Mouse (Mus musculus) c-Kit-negative CD71-positive TER-119-positive erythroid progenitor cells, embryonic 14.5 days (primary cell): ENCODE data around the gene Pfdn4.

Source experiments
- DNase-seq: peaks from one replicate; pipeline ENCODE4 v3.0.0-alpha.2; 2013; ENCODE audit warnings: low read depth, low spot score

Pfdn4 gene

DNA sequence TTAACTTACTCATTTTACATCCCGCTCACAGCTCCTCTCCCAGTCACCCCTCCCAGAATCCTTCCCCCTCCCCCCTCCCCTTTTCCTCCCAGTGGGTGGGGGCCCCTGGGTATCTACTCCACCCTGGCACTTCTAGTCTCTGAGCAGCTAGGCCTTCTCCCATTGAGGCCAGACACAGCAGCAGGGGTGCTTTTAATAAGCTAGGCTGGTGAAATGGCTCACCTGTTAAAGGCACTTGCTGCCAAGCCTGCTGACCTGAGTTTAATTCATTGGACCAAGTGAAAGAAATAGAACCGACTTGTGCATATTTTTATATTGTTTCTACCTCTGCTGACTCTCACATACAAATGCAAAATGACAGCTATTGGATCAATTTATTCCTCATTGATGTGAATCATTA lies 52.9 kb downstream of the Pfdn4 start:
- DNase-seq: no peak

DNA sequence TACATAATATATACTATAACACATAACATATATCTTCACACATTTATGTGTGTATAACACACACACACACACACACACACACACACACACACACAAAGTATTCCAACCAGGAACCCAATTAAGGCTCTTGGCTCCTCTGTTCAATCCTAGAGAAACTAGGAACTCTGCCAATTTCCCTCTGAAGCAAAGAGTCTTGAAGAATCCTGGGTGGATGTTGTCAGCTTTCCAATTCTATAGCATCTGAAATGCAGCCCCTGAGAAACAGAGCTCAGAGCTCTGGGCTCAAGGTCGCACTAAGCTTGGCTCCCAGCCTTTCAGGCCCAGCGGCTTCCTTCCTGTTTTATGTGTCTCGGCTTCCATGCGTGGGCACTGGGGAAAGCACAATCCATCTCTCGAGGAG lies 54.0 kb downstream of the Pfdn4 start:
- DNase-seq: no peak

DNA sequence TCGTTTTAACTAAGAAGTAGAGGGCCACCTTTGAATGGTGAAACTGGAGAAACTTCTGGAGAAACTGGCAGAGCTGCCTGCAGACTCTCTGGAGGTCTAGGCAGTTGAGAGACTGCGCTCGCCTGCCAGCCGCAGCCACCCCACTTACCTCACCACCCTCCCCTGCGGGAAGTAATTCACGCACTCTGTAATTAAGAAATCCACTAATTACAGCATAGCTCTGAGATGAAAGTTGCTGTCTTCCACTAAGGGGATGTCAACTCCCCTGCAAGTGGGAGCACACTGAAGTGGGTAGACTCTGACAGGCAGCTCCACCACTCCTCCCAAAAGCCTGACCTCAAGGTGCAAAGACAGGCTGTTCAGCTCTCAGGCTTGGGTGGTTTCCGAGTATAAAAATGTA lies 55.9 kb downstream of the Pfdn4 start:
- no peak for DNase-seq

DNA sequence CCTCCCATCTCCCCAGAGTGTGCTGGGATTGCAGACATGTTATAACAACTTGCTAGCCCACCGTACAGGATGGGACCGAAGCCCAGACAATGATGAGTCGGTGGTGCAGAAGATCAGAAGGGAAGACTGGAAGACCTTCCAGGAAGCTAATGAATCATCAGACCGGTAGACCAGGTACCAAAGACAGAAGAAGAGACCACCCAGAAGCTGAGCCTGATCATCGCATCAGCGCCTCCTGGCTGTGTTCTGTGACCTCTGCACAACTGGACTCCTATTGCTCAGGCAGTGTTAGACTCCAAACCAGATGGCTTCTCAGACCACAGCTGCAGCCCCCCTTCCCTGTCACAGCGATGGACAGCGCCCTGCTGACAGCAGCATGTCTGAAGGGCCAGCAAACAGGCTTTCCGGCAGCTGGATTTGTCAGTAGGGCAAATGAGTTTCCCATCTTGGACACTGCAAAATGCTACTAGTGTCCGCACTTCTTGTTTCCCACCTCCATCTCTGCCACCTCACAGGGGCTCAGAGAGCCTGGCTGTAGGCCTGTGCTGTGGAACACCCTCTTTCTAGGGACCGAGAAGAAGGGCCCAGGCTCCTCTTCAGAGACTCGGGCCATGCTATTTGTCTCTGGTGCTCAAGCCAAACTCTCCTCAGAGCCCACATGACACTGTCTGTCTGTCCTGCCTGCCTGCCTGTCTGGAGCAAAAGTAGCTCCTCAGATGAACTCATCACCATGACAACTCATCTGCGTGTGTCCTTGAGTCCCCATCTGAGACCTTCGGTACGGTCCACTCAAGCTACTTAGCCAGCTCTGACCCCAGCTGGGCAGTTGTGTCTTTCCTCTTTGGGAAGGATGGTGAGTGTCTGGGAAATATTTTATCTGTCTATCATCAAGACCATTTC lies 68.0 kb downstream of the Pfdn4 start:
- DNase-seq: no peak

DNA sequence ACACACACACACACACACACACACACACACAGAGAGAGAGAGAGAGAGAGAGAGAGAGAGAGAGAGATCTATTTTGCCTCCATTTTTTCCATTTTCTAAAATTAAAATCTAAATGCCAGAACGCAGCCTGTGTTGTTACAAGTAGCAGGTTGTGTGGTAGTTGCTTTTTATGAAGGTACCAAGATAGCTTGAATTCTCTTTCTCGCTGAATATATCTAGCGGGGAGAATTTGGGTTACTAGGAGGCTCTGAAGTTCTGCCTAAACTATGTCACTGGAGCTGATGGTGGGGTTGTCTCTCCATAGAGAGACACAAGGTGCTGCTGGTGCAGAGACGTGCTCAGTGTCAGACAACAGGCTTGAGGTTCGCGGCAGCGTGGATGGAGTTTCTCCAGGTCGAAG lies 68.8 kb downstream of the Pfdn4 start:
- no peak for DNase-seq
